Comparison of ENCODE assay signal across 10 mouse cellular contexts in genomic region chr13:108151782-108152181, GRCm38 (mm10). TPM values are rescaled to one million over a fixed set of nuclear protein-coding genes. Genes with fewer than 3 reads are reported as not detected.
DNase-seq lines count a peak whose midpoint lies in the region; ATAC-seq and TF ChIP-seq lines count a peak whose summit lies in the region.
"Had no signal": no experiment of that assay in that cellular context is flagged by ENCODE, and none has a peak within 500 bp of the region (broad histone marks: within the 10 kb centered on the region; RNA-seq: fewer than 3 reads in every experiment).

No protein-coding gene starts in this region.

- H3K9me3 ChIP-seq in kidney, postnatal 0 days (replicated peaks; ENCODE audit: low read length): no peaks in the 10 kb centered on the region
- H3K9me3 ChIP-seq in kidney, embryonic 14.5 days (ENCODE audit: control insufficient read depth, low read length): no peaks in the 10 kb centered on the region
- H3K9me3 ChIP-seq in lung, embryonic 14.5 days (ENCODE audit: low read depth, low read length): no peaks in the 10 kb centered on the region
- H3K9me3 ChIP-seq: embryonic facial prominence, embryonic 15.5 days had no signal

- no peaks in the 10 kb centered on the region for H3K36me3 ChIP-seq in kidney, postnatal 0 days (ENCODE audit: insufficient read depth, low read length)
- H3K36me3 ChIP-seq in kidney, embryonic 14.5 days (ENCODE audit: control insufficient read depth, insufficient read depth, low read length): no peaks in the 10 kb centered on the region
- H3K36me3 ChIP-seq in lung, embryonic 14.5 days (ENCODE audit: insufficient read depth): no peaks in the 10 kb centered on the region
- H3K36me3 ChIP-seq: embryonic facial prominence, embryonic 15.5 days had no signal

- H3K4me1 ChIP-seq in kidney, postnatal 0 days (replicated peaks; ENCODE audit: insufficient read depth, low read length): no peaks in the 10 kb centered on the region
- H3K4me1 ChIP-seq in kidney, embryonic 14.5 days (ENCODE audit: control insufficient read depth, insufficient read depth, low read length): no peaks in the 10 kb centered on the region
- H3K4me1 ChIP-seq in lung, embryonic 14.5 days (ENCODE audit: insufficient read depth): no peaks in the 10 kb centered on the region
- H3K4me1 ChIP-seq: embryonic facial prominence, embryonic 15.5 days had no signal

- H3K27ac ChIP-seq in kidney, postnatal 0 days: no peak overlapping the region
- H3K27ac ChIP-seq in kidney, embryonic 14.5 days (ENCODE audit: low read depth, low read length): no peak overlapping the region
- no peak overlapping the region for H3K27ac ChIP-seq in lung, embryonic 14.5 days (ENCODE audit: low read depth)
- H3K27ac ChIP-seq: embryonic facial prominence, embryonic 15.5 days; macrophage had no signal

- intact Hi-C loops in left cerebral cortex, postnatal 36 days (cut with DNase I): loop anchor here (2.0 to 10.0 kb wide), 5 partner anchors 109 to 1039 kb away; partner anchors contain the start of gene Smim15

- H3K9ac ChIP-seq in kidney, postnatal 0 days (ENCODE audit: low read depth, low read length): no peak overlapping the region
- no peak overlapping the region for H3K9ac ChIP-seq in kidney, embryonic 14.5 days (ENCODE audit: low read depth, low read length)
- no peak overlapping the region for H3K9ac ChIP-seq in lung, embryonic 14.5 days
- H3K9ac ChIP-seq: embryonic facial prominence, embryonic 15.5 days had no signal

- H3K4me2 ChIP-seq in kidney, postnatal 0 days (ENCODE audit: low read length): no peak overlapping the region
- no peak overlapping the region for H3K4me2 ChIP-seq in kidney, embryonic 14.5 days (replicated peaks; ENCODE audit: low read depth, low read length)
- no peak overlapping the region for H3K4me2 ChIP-seq in lung, embryonic 14.5 days
- H3K4me2 ChIP-seq: embryonic facial prominence, embryonic 15.5 days had no signal

- peak; percentile 90 for TF ChIP-seq CTCF in kidney, postnatal 0 days (IDR thresholded peaks at IDR 0.05; ENCODE audit: low read depth)
- TF ChIP-seq CTCF in lung, embryonic 14.5 days (IDR thresholded peaks at IDR 0.05; ENCODE audit: low read depth): peak; percentile 81

- no peak overlapping the region for H3K4me3 ChIP-seq in kidney, postnatal 0 days (replicated peaks; ENCODE audit: low read depth, low read length)
- H3K4me3 ChIP-seq in kidney, embryonic 14.5 days (ENCODE audit: low read length): no peak overlapping the region
- H3K4me3 ChIP-seq in lung, embryonic 14.5 days (ENCODE audit: low read depth, low read length): no peak overlapping the region
- H3K4me3 ChIP-seq: embryonic facial prominence, embryonic 15.5 days had no signal

- DNase-seq in kidney, postnatal 0 days (ENCODE audit: low spot score): peak; percentile 70
- peak; percentile 65 for DNase-seq in CD4-positive, CD25-positive, alpha-beta regulatory T cell, adult 2 months (ENCODE audit: low read depth, low spot score)
- peak; percentile 14 for DNase-seq in Muller cell, postnatal 12 days (ENCODE audit: inconsistent ontology term)
- peak; percentile 75 for DNase-seq in lung, embryonic 14.5 days
- DNase-seq in frontal cortex, postnatal 14 days (ENCODE audit: low spot score in 2 of 2): no peak
- DNase-seq in left cerebral cortex, postnatal 36 days (ENCODE audit: low spot score in 2 of 2): no peak
- no peak for DNase-seq in frontal cortex, adult 2 months (ENCODE audit: extremely low spot score in 1 of 2, low spot score in 1 of 2)

- ATAC-seq in kidney, postnatal 0 days (replicated peaks; ENCODE audit: low FRiP score, low read depth): no peak
- ATAC-seq in kidney, embryonic 14.5 days (ENCODE audit: low FRiP score, low TSS enrichment): no peak
- no peak for ATAC-seq in lung, embryonic 14.5 days (ENCODE audit: insufficient read depth)

- no peaks in the 10 kb centered on the region for H3K27me3 ChIP-seq in kidney, postnatal 0 days (ENCODE audit: insufficient read depth, low read length)
- H3K27me3 ChIP-seq in kidney, embryonic 14.5 days (ENCODE audit: control insufficient read depth, insufficient read depth, low read length): no peaks in the 10 kb centered on the region
- H3K27me3 ChIP-seq in lung, embryonic 14.5 days (ENCODE audit: insufficient read depth, low read length): no peaks in the 10 kb centered on the region
- H3K27me3 ChIP-seq: embryonic facial prominence, embryonic 15.5 days had no signal

RNA-seq across cellular contexts. Expression of gene Ndufaf2, which starts 6.6 kb away (rescaled TPM):
- 79.3 and 87.4 TPM in 2 replicates for polyA plus RNA-seq in kidney, postnatal 0 days (2015; fragmentation: Nextera tagmentation; extraction: Ambion mirVana)
- 80.4 and 113 TPM in 2 replicates for polyA plus RNA-seq in kidney, embryonic 14.5 days (2014; fragmentation: Nextera tagmentation; extraction: Ambion mirVana)
- 79.7 and 80.3 TPM in 2 replicates for polyA plus RNA-seq in lung, embryonic 14.5 days (2014; fragmentation: Nextera tagmentation; extraction: Ambion mirVana)
- 10 to 100 TPM; 20.3 to 21.4 TPM for total RNA-seq in left cerebral cortex, postnatal 36 days (2021)
- polyA plus RNA-seq in frontal cortex, adult 2 months (2012; rRNA removed): 38.4 and 38.6 TPM in 2 replicates

RNA-seq across cellular contexts. Expression of gene Ercc8, which starts 6.7 kb away (rescaled TPM):
- polyA plus RNA-seq in kidney, postnatal 0 days (2015; fragmentation: Nextera tagmentation; extraction: Ambion mirVana): 11.6 and 11.7 TPM in 2 replicates
- 20.0 and 20.4 TPM in 2 replicates for polyA plus RNA-seq in kidney, embryonic 14.5 days (2014; fragmentation: Nextera tagmentation; extraction: Ambion mirVana)
- polyA plus RNA-seq in lung, embryonic 14.5 days (2014; fragmentation: Nextera tagmentation; extraction: Ambion mirVana): 21.3 and 23.7 TPM in 2 replicates
- 10 to 100 TPM; 16.3 to 19.5 TPM for total RNA-seq in left cerebral cortex, postnatal 36 days (2021)
- 13.1 and 14.3 TPM in 2 replicates for polyA plus RNA-seq in frontal cortex, adult 2 months (2012; rRNA removed)

Comparison
In these comparisons a context has a peak if more than half of its experiments do, and no peak if none do; other contexts are left out.
1. DNase-seq: peak in kidney, postnatal 0 days (single experiment), CD4-positive, CD25-positive, alpha-beta regulatory T cell, adult 2 months (single experiment), Muller cell, postnatal 12 days (single experiment) and lung, embryonic 14.5 days (single experiment); none in frontal cortex, postnatal 14 days (0 of 2), left cerebral cortex, postnatal 36 days (0 of 2) and frontal cortex, adult 2 months (0 of 2).